ENCODE assay signal across 9 mouse cellular contexts in the genomic region with DNA sequence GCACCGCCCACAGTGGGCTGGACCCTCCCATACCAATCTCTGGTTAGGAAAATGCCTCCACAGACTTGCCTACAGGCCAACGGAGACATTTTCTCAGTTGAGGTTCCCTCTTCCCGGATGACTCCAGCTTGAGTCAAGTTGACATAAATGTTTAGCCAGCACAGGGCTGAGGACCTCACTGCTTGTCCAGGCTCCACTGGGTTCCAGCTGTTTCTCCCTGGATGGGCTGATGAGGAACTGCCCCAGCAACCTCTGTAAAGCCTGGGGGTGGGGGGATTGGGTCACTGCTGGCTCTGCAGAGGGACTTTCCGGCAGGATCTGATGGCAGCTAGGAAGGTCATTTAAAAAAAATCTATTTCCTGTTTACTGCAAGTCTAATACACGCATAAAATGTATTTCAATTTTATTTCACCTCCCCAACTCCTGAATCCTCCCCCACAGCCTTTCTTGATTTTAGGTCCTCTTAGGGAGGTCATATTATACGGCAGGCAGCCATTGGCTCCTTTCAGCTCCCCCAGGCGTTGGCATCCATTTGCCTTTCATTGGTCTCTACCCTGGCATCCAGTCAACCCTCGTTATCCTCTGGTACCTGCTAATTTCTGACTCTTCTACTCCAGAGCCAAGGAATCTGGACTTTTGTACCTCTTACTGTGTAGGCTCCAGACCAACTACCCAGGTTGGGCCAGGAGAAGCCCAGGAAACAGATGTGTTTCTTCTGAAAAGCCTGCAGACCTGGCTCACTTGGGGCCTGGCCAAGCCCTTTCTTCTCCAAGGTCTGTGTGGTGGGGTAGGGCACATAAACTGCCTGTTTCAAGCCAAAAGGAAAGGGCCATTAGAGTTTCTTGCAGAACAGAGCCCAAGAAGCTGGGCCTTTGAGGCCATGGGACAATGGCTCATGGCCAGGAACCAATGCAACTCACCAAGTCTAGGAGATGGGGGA. TPM values are rescaled to one million over a fixed set of nuclear protein-coding genes. Genes with fewer than 3 reads are reported as not detected.
DNase-seq lines count a peak whose midpoint lies in the region; ATAC-seq lines count a peak whose summit lies in the region.
"Had no signal": no experiment of that assay in that cellular context is flagged by ENCODE, and none has a peak within 500 bp of the region (broad histone marks: within the 10 kb centered on the region; RNA-seq: fewer than 3 reads in every experiment).

No protein-coding gene starts in this region.

- 0 out of 2 replicates have a peak, but pooled peaks cover under 1% of the 10 kb centered on the region for H3K36me3 ChIP-seq in lung, embryonic 15.5 days
- H3K36me3 ChIP-seq in kidney, embryonic 14.5 days (ENCODE audit: control insufficient read depth, insufficient read depth, low read length): no peaks in the 10 kb centered on the region
- 0 out of 2 replicates have a peak, but pooled peaks cover 6% of the 10 kb centered on the region for H3K36me3 ChIP-seq in stomach, embryonic 16.5 days (ENCODE audit: control insufficient read depth, insufficient read depth, low read length)

- H3K27me3 ChIP-seq in lung, embryonic 15.5 days: no peaks in the 10 kb centered on the region
- H3K27me3 ChIP-seq in kidney, embryonic 14.5 days (ENCODE audit: control insufficient read depth, insufficient read depth, low read length): no peaks in the 10 kb centered on the region
- no peaks in the 10 kb centered on the region for H3K27me3 ChIP-seq in stomach, embryonic 16.5 days (ENCODE audit: control insufficient read depth, insufficient read depth, low read length)
- H3K27me3 ChIP-seq: midbrain, embryonic 12.5 days had no signal

- no peak for ATAC-seq in lung, embryonic 15.5 days (ENCODE audit: borderline replicate concordance, extremely low read depth, low FRiP score, low TSS enrichment)
- no peak for ATAC-seq in kidney, embryonic 14.5 days (ENCODE audit: low FRiP score, low TSS enrichment)
- ATAC-seq in stomach, embryonic 16.5 days (ENCODE audit: insufficient read depth, low FRiP score): peak; percentile 14; the same call in 1 of the 2 replicates

- DNase-seq in adrenal gland, postnatal 10 days: peak; percentile 70
- DNase-seq in adrenal gland, postnatal 25 days: no peak
- no peak for DNase-seq in lung, postnatal 25 days (ENCODE audit: low spot score)
- no peak for DNase-seq in right cerebral cortex, postnatal 25 days
- no peak for DNase-seq in cerebellum, adult 11 months

- H3K4me1 ChIP-seq in lung, embryonic 15.5 days: peaks cover 22% of the 10 kb centered on the region
- H3K4me1 ChIP-seq in kidney, embryonic 14.5 days (ENCODE audit: control insufficient read depth, insufficient read depth, low read length): peaks cover 24% of the 10 kb centered on the region
- H3K4me1 ChIP-seq in stomach, embryonic 16.5 days (ENCODE audit: control insufficient read depth, insufficient read depth, low read length): peaks cover 13% of the 10 kb centered on the region

- no peak overlapping the region for H3K9ac ChIP-seq in lung, embryonic 15.5 days
- H3K9ac ChIP-seq in kidney, embryonic 14.5 days (ENCODE audit: low read depth, low read length): no peak overlapping the region
- H3K9ac ChIP-seq in stomach, embryonic 16.5 days (ENCODE audit: low read length): no peak overlapping the region
- H3K9ac ChIP-seq: midbrain, embryonic 12.5 days had no signal

- H3K27ac ChIP-seq in lung, embryonic 15.5 days: peak overlapping the region; percentile 47
- H3K27ac ChIP-seq in kidney, embryonic 14.5 days (ENCODE audit: low read depth, low read length): peak overlapping the region; percentile 62; the same call in 1 of the 2 replicates
- peak overlapping the region; percentile 42 for H3K27ac ChIP-seq in stomach, embryonic 16.5 days (ENCODE audit: low read length)
- H3K27ac ChIP-seq: midbrain, embryonic 12.5 days had no signal

- no peak overlapping the region for H3K4me3 ChIP-seq in lung, embryonic 15.5 days
- H3K4me3 ChIP-seq in kidney, embryonic 14.5 days (ENCODE audit: low read length): no peak overlapping the region
- H3K4me3 ChIP-seq in stomach, embryonic 16.5 days (replicated peaks; ENCODE audit: low read length): no peak overlapping the region
- H3K4me3 ChIP-seq: midbrain, embryonic 12.5 days had no signal

- H3K4me2 ChIP-seq in lung, embryonic 15.5 days: no peak overlapping the region
- no peak overlapping the region for H3K4me2 ChIP-seq in kidney, embryonic 14.5 days (replicated peaks; ENCODE audit: low read depth, low read length)
- no peak overlapping the region for H3K4me2 ChIP-seq in stomach, embryonic 16.5 days (ENCODE audit: low read depth, low read length)
- H3K4me2 ChIP-seq: midbrain, embryonic 12.5 days had no signal

- H3K9me3 ChIP-seq in lung, embryonic 15.5 days: no peaks in the 10 kb centered on the region
- no peaks in the 10 kb centered on the region for H3K9me3 ChIP-seq in kidney, embryonic 14.5 days (ENCODE audit: control insufficient read depth, low read length)
- no peaks in the 10 kb centered on the region for H3K9me3 ChIP-seq in stomach, embryonic 16.5 days (replicated peaks; ENCODE audit: control insufficient read depth, low read length)
- H3K9me3 ChIP-seq: midbrain, embryonic 12.5 days had no signal

- 70% methylated on average over 8 of the region's 8 CpGs for WGBS in lung, embryonic 15.5 days
- 70% methylated on average over 8 of the region's 8 CpGs for WGBS in kidney, embryonic 14.5 days
- WGBS in stomach, embryonic 16.5 days: 72% methylated on average over 8 of the region's 8 CpGs

RNA-seq across cellular contexts. Expression of gene A4galt, which starts 42.4 kb away (rescaled TPM):
- 10 to 100 TPM; 12.3 to 12.8 TPM for total RNA-seq in adrenal gland, postnatal 10 days (2021)
- total RNA-seq in adrenal gland, postnatal 25 days (2021): 6.8 and 7.7 TPM in 2 replicates
- polyA plus RNA-seq in lung, embryonic 15.5 days (2015; fragmentation: Nextera tagmentation; extraction: Ambion mirVana): 3.5 and 3.6 TPM in 2 replicates
- polyA plus RNA-seq in kidney, embryonic 14.5 days (2014; fragmentation: Nextera tagmentation; extraction: Ambion mirVana): 14.8 and 19.9 TPM in 2 replicates
- polyA plus RNA-seq in stomach, embryonic 16.5 days (2015; fragmentation: Nextera tagmentation; extraction: Ambion mirVana): 15.3 and 16.9 TPM in 2 replicates

RNA-seq across cellular contexts. Expression of gene Arfgap3, which starts 56.1 kb away (rescaled TPM):
- 10 to 100 TPM; 24.0 to 24.7 TPM for total RNA-seq in adrenal gland, postnatal 10 days (2021)
- total RNA-seq in adrenal gland, postnatal 25 days (2021): 25.0 and 29.6 TPM in 2 replicates
- 38.3 and 43.9 TPM in 2 replicates for polyA plus RNA-seq in lung, embryonic 15.5 days (2015; fragmentation: Nextera tagmentation; extraction: Ambion mirVana)
- 25.7 and 33.3 TPM in 2 replicates for polyA plus RNA-seq in kidney, embryonic 14.5 days (2014; fragmentation: Nextera tagmentation; extraction: Ambion mirVana)
- 79.9 and 80.6 TPM in 2 replicates for polyA plus RNA-seq in stomach, embryonic 16.5 days (2015; fragmentation: Nextera tagmentation; extraction: Ambion mirVana)
